Mouse (Mus musculus): ENCODE measurements around the gene Acot2. TPM values are rescaled to one million over a fixed set of nuclear protein-coding genes. Genes with fewer than 3 reads are reported as not detected.

The Acot2 gene
- total RNA-seq, 1 experiment = 3.7 TPM

DNA sequence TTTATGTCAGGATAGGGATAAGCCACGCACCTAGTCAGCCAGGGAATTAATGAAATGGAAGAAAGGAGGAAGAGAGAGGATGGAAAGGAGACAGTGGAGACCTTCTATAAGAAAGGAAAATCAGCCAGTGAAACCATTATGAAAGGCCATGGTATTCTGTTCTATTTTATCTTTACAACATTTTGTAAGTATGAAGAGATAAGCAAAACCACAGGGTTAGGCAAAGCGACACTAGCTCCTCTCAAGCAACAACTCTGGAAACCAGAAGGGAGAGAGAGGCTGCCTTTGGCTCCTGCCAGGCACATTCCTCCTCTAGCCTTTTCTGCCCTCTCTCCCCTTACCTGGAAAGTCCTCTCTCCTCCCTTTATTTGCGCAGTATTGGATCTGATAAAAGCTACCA is 45.7 kb upstream of the Acot2 start:
- TF ChIP-seq CHD2 (IDR thresholded peaks at IDR 0.05; ENCODE audit: low read depth, low read length) (no peak), ZNF384 (IDR thresholded peaks at IDR 0.05; ENCODE audit: low read depth, low read length) (no peak), ZC3H11A (IDR thresholded peaks at IDR 0.05; ENCODE audit: borderline replicate concordance, low read depth, low read length) (no peak), HCFC1 (IDR thresholded peaks at IDR 0.05; ENCODE audit: borderline replicate concordance, insufficient read depth, low read length) (no peak), MAFK (IDR thresholded peaks at IDR 0.05; ENCODE audit: insufficient read depth, low read depth, low read length) (no peak)
- no peak overlapping the region for H3K9ac ChIP-seq (ENCODE audit: insufficient read depth, low read depth, low read length, poor library complexity, severe bottlenecking)
- in situ Hi-C loops (cut with MboI; ENCODE audit: low sequenced_read_pairs in 2 of 2, unreplicated experiment in 2 of 2) = no loop called here
- H3K4me3 ChIP-seq (ENCODE audit: insufficient read depth in 1 of 2, low read depth in 1 of 2, low read length in 2 of 2, poor library complexity in 1 of 2, severe bottlenecking in 1 of 2) = no peak overlapping the region
- no peak overlapping the region for H3K27ac ChIP-seq (ENCODE audit: insufficient read depth, low read depth, low read length, poor library complexity, severe bottlenecking)
- DNase-seq (ENCODE audit: low read depth, low spot score) = no peak
- H3K9me3 ChIP-seq (ENCODE audit: control insufficient read depth, insufficient read depth, low read depth, low read length) = no peaks in the 10 kb centered on the region
- no peaks in the 10 kb centered on the region for H3K36me3 ChIP-seq (ENCODE audit: control insufficient read depth, insufficient read depth, low read length, poor library complexity, severe bottlenecking)
- H3K4me1 ChIP-seq (ENCODE audit: control insufficient read depth in 2 of 2, insufficient read depth in 2 of 2, low read length in 2 of 2, poor library complexity in 1 of 2) = no peaks in the 10 kb centered on the region

DNA sequence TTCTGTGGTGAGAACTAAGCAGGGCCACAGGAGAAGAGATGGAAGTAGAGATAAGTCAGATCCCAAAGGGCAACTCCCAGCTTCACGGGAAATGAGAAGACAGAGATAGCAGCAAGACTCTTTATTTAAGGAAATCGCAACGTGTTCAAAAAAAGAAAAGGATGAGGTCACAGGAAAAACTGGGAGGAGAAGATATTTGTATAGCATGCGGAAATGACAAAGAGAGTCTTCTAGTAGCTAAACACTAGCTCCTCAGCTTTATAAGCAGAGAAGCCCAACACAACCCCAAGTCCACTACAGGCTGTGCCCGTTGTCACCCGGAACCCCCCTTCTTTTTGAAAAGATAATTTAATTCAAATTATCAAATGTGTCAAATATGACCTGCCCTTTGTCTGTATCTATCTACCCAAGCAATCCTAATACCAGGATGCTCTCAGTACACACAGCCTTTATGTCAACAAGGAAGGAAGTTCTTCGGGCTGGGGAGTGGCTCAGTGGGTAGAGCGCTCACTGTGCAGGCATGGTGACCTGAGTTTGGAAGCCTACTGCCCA is 40.3 kb upstream of the Acot2 start:
- no peak overlapping the region for H3K27ac ChIP-seq (ENCODE audit: insufficient read depth, low read depth, low read length, poor library complexity, severe bottlenecking)
- H3K4me3 ChIP-seq (ENCODE audit: insufficient read depth in 1 of 2, low read depth in 1 of 2, low read length in 2 of 2, poor library complexity in 1 of 2, severe bottlenecking in 1 of 2) = no peak overlapping the region
- no peak for DNase-seq (ENCODE audit: low read depth, low spot score)
- peaks cover 10% of the 10 kb centered on the region for H3K36me3 ChIP-seq (ENCODE audit: control insufficient read depth, insufficient read depth, low read length, poor library complexity, severe bottlenecking)
- in situ Hi-C loops (cut with MboI; ENCODE audit: low sequenced_read_pairs in 2 of 2, unreplicated experiment in 2 of 2) = no loop called here
- H3K9ac ChIP-seq (ENCODE audit: insufficient read depth, low read depth, low read length, poor library complexity, severe bottlenecking) = no peak overlapping the region
- TF ChIP-seq HCFC1 (IDR thresholded peaks at IDR 0.05; ENCODE audit: borderline replicate concordance, insufficient read depth, low read length) (no peak), MAFK (IDR thresholded peaks at IDR 0.05; ENCODE audit: insufficient read depth, low read depth, low read length) (no peak), CHD2 (IDR thresholded peaks at IDR 0.05; ENCODE audit: low read depth, low read length) (no peak), ZNF384 (IDR thresholded peaks at IDR 0.05; ENCODE audit: low read depth, low read length) (no peak), ZC3H11A (IDR thresholded peaks at IDR 0.05; ENCODE audit: borderline replicate concordance, low read depth, low read length) (no peak)
- H3K4me1 ChIP-seq (ENCODE audit: control insufficient read depth in 2 of 2, insufficient read depth in 2 of 2, low read length in 2 of 2, poor library complexity in 1 of 2) = peaks cover 0 to 6% of the 10 kb centered on the region in 2 experiments; a peak in 2 of 4 replicates
- no peaks in the 10 kb centered on the region for H3K9me3 ChIP-seq (ENCODE audit: control insufficient read depth, insufficient read depth, low read depth, low read length)

DNA sequence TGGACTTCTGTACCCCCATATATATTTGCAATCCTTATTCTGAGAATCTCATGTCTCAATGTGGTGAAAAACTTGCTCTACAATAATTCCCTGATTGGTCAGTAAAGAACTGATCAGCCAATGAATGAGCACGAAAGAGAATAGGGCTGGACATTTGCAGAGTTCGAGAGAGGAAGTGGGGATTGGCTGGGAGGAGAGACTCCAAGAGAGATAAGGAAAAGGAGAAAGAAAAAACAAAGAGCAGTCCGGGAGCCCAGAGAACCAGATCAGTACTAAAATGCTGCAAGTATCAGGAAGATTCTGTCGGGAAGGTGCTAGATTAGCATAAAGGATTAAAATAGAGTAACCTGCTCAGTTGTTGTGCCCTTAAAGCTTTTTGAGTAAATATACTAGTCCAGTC is 38.6 kb upstream of the Acot2 start:
- no peak overlapping the region for H3K27ac ChIP-seq (ENCODE audit: insufficient read depth, low read depth, low read length, poor library complexity, severe bottlenecking)
- H3K36me3 ChIP-seq (ENCODE audit: control insufficient read depth, insufficient read depth, low read length, poor library complexity, severe bottlenecking) = peaks cover 14% of the 10 kb centered on the region
- no peak for DNase-seq (ENCODE audit: low read depth, low spot score)
- peaks cover 0 to 11% of the 10 kb centered on the region in 2 experiments; a peak in 2 of 4 replicates for H3K4me1 ChIP-seq (ENCODE audit: control insufficient read depth in 2 of 2, insufficient read depth in 2 of 2, low read length in 2 of 2, poor library complexity in 1 of 2)
- in situ Hi-C loops (cut with MboI; ENCODE audit: low sequenced_read_pairs in 2 of 2, unreplicated experiment in 2 of 2) = no loop called here
- H3K9ac ChIP-seq (ENCODE audit: insufficient read depth, low read depth, low read length, poor library complexity, severe bottlenecking) = no peak overlapping the region
- no peaks in the 10 kb centered on the region for H3K9me3 ChIP-seq (ENCODE audit: control insufficient read depth, insufficient read depth, low read depth, low read length)
- H3K4me3 ChIP-seq (ENCODE audit: insufficient read depth in 1 of 2, low read depth in 1 of 2, low read length in 2 of 2, poor library complexity in 1 of 2, severe bottlenecking in 1 of 2) = no peak overlapping the region
- TF ChIP-seq ZNF384 (IDR thresholded peaks at IDR 0.05; ENCODE audit: low read depth, low read length) = no peak
- no peak for TF ChIP-seq MAFK (IDR thresholded peaks at IDR 0.05; ENCODE audit: insufficient read depth, low read depth, low read length)
- TF ChIP-seq ZC3H11A (IDR thresholded peaks at IDR 0.05; ENCODE audit: borderline replicate concordance, low read depth, low read length) = no peak
- TF ChIP-seq CHD2 (IDR thresholded peaks at IDR 0.05; ENCODE audit: low read depth, low read length) = no peak
- no peak for TF ChIP-seq HCFC1 (IDR thresholded peaks at IDR 0.05; ENCODE audit: borderline replicate concordance, insufficient read depth, low read length)

DNA sequence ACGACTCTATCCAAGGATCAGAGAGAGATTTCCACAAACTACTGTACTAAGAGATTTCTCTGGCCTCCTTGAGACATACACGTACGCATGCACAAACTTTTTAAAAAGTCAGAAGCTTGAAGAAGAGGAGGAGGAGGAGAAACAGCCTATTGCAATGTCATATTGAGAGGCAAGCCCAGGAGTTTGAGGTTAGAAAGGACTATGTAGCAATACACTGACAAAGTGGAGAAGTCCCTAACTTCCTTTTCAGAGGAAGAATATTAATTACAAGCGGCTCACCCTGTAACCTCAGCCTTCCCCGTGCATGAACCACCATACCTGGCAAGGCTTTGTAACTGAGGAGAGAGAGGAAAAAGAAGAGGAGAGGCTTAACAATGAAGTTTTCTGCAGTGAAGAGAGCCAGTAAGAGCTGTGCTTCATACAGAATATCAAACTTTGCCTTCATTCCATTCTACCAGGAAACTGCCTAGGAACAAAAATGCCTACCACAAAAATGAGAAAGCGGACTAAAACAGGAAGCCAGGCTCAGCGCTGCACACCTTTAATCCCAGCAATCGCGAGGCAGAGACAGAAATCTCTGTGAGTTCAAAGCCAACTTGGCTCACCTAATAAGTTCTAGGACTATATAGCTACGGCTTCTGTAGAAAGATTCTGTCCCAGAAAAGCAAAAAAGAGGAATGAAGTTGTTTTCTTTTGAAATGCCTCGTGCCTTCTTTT is 37.7 kb upstream of the Acot2 start:
- Histone ChIP-seq H3K36me3 (ENCODE audit: control insufficient read depth, insufficient read depth, low read length, poor library complexity, severe bottlenecking) (peaks cover 14% of the 10 kb centered on the region), H3K9me3 (ENCODE audit: control insufficient read depth, insufficient read depth, low read depth, low read length) (no peaks in the 10 kb centered on the region), H3K9ac (ENCODE audit: insufficient read depth, low read depth, low read length, poor library complexity, severe bottlenecking) (no peak overlapping the region; the same call in 1 of the 2 replicates), H3K4me3 (ENCODE audit: insufficient read depth in 1 of 2, low read depth in 1 of 2, low read length in 2 of 2, poor library complexity in 1 of 2, severe bottlenecking in 1 of 2) (peak overlapping the region; percentile 77 to 96; a peak in 3 of 4 replicates), H3K27ac (ENCODE audit: insufficient read depth, low read depth, low read length, poor library complexity, severe bottlenecking) (no peak overlapping the region), H3K4me1 (ENCODE audit: control insufficient read depth in 2 of 2, insufficient read depth in 2 of 2, low read length in 2 of 2, poor library complexity in 1 of 2) (peaks cover 0 to 11% of the 10 kb centered on the region in 2 experiments; a peak in 2 of 4 replicates)
- in situ Hi-C loops (cut with MboI; ENCODE audit: low sequenced_read_pairs in 2 of 2, unreplicated experiment in 2 of 2) = no loop called here
- no peak for DNase-seq (ENCODE audit: low read depth, low spot score)
- no peak for TF ChIP-seq CHD2 (IDR thresholded peaks at IDR 0.05; ENCODE audit: low read depth, low read length)
- TF ChIP-seq ZC3H11A (IDR thresholded peaks at IDR 0.05; ENCODE audit: borderline replicate concordance, low read depth, low read length) = no peak
- no peak for TF ChIP-seq MAFK (IDR thresholded peaks at IDR 0.05; ENCODE audit: insufficient read depth, low read depth, low read length)
- TF ChIP-seq ZNF384 (IDR thresholded peaks at IDR 0.05; ENCODE audit: low read depth, low read length) = no peak
- no peak for TF ChIP-seq HCFC1 (IDR thresholded peaks at IDR 0.05; ENCODE audit: borderline replicate concordance, insufficient read depth, low read length)
